Mouse (Mus musculus) cerebellum, postnatal 4 days (tissue): ENCODE measurements at regions not wholly inside any gene's neighbourhood (a gene's known extent, or its start where the extent isn't known, plus 50 kb on each side); places are given as distances from the start of the nearest gene placed in this dataset.

ENCODE experiments used
- DNase-seq, 2 experiments: peaks; one replicate each; pipeline ENCODE4 v3.0.0; 2022; ENCODE audit warnings: low spot score in 2 of 2, mixed read lengths in 1 of 2

GRCm38 (mm10) chr11:92858170-92858569 is 239.7 kb upstream of the Car10 start:
- no peak for DNase-seq

DNA sequence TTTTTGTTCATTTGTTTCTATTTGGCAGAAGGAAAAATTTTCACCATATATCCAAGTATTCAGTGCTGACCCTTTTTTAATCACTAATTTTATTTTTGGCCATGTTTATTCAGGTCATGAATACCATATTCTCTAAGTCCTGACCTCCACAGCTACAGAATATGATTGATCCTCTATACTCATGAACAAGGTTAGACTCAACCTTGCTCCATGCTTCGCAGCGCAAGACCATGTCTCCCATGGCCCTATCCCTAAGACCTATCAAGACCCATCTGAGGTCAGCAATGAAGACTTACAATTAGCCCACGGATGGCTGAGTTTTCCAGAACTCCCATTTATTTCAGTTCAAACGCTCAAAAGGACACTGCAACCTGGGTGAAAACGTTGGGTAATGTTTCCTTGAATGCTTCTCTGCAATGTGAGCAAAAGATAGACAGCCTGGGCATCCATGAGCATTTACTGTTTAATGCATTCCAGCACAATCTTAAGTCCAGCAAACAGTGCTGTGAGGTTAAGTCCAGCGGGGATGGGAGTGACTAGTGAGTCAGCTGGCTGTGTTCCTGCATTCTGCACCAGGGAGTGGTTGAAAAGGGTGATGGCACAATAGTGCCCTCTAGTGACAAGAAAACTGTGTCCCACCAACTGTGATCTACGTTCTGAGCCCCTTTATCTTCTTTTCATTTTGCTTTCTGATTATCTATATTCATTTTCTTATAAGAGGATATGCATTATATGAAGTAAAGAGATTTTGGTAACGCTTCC is 208.0 kb upstream of the Car10 start:
- peak in 1 of 2 experiments; percentile 57 for DNase-seq

DNA sequence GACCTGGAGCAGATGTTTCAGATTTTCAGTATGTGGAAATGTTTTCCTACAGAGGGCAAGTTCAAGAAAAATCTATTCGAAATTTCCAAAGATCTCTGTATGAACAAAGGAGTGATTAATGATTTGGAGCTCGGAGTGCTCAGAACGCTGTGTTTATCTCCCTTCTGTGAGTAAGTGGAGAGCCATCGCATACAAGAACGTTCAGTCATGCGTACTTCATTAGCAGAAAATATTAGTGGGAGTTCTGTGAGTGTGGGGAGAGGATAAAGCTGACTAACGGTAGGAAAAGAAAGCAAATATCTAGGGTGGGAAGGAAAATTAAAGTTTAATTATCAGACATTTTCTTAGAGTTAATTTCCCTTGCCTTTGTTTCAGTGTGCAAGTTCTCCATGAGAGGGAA is 198.5 kb upstream of the Car10 start:
- no peak for DNase-seq
